Mouse (Mus musculus): Measurements from ENCODE around the gene Inmt.

The Inmt gene

DNA sequence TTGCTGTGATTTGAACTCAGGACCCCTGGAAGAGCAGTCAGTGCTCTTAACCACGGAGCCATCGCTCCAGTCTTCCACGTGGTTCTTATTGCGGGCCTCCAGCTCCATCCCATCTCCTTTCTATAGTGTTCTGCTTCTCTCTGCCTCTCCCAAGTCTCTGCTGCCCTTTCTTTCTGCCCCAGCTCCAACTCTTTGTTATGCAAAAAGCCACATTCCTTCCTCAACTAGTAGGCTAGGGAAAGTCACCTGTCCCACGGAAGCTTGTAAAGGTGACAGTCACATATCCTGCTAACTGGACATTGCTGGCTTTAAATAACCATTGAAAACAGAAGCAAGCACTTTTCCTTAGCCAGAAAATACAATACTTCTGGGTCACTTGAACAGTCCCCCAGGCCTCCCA lies 5.0 kb downstream of the Inmt start:
- in situ Hi-C loops (cut with MboI, MseI): loop anchor here (5.0 kb wide), 2 partner anchors 248 to 368 kb away; no protein-coding TSS in a partner anchor

DNA sequence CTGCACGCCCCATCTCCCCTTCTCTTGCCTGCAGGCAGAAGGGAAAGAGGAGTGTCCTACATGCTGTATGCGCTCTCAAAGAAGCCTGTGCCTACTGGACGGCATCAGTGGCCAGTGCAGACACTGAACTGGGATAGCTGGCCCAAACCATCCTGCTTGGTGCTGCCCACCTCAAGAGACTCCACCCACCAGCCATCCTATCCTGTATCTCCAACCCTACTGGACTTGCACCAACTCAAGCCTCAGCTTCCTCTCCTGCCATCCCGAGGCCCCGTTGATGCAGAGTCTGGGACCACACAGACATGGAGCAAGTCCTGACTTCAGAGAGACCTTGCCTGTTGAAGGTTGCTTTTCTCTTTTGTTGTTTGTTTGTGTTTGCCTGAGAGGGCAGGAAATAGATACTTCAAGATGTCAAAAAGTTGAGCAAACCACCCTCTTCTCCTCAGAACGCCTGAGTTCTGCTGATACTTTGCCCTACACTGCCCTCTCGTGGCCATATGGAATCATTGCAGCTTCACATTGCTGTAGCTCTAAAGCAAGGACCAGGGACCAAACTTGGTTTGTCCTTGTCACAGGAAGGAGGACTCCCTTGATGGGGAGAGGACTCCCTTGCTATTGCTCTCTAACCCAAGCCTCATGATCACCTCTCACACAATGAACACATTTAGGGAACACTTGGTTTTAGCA lies 7.9 kb downstream of the Inmt start:
- in situ Hi-C loops (cut with MboI, MseI): loop anchor here (5.0 kb wide), 2 partner anchors 245 to 365 kb away; no protein-coding TSS in a partner anchor

DNA sequence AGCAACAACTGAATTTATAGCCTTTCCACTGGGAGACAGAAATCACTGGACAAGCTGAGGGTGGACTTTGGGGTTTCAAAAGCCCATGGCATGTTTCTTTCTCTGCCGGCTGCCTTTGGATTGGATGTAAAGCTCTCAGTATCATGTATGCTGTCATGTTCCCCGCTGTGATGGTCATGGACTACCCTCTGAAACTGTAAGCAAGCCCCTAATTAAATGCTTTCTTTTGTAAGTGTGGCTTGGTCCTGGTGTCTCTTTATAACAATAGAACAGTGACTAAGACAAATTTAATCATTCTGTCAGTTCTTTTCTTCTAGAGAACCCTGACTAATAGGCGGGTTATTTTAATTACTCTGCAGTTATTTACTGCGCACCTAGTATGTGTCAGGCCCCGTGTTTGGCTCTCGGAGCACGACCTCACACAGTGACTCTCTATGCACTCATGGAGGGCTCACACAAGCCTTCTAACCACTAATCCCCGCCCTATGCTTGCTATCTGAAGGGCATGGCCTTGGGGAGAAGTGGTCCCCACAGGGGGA lies 11.7 kb downstream of the Inmt start:
- in situ Hi-C loops (cut with MboI, MseI): loop anchor here (5.0 kb wide), 1 partner anchor 571 kb away; no protein-coding TSS in a partner anchor

DNA sequence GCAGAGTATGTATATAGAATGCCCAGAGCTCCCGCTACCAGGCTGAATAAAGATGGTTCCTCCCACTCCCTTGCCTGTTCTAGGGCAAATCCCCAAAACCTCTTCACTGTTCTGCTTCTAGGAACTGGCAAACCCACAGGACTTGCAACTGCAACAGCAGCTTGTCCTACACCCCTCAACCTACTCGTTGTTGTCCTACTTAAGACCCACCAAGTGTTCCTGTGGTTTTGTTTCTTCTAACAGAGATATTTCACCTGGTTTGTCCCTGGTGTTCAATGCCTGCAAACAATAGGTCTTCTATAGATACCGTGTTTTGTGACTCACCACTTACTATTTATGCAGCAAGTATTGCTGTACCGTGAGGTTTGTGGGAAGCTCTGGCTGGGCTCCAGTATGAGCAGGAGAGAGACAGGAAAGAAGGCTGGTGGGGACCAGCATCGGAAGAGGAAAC lies 13.5 kb downstream of the Inmt start:
- in situ Hi-C loops (cut with MboI, MseI): loop anchor here (5.0 kb wide), 1 partner anchor 569 kb away; no protein-coding TSS in a partner anchor

DNA sequence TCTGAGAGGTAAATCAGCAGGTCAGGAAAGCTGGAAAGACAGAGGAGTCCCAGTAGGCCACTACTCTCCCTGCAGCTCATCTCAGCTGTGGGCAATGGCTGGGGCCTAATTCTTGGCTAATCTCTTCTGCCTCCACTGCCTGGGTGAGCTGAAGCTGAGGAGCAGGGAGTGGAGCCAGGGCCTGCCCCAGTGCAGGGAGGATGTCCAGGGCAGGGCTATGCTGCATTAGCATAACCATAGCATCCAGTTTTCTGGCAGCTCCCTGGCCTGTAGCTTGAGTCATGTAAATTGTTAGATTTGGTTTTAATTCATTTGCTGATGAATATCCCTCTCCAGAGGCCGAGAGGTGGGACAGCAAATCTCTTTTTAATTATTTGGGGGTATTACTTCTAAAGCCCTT lies 15.6 kb downstream of the Inmt start:
- in situ Hi-C loops (cut with MboI, MseI): loop anchor here (10.0 kb wide), 1 partner anchor 624 kb away; no protein-coding TSS in a partner anchor

DNA sequence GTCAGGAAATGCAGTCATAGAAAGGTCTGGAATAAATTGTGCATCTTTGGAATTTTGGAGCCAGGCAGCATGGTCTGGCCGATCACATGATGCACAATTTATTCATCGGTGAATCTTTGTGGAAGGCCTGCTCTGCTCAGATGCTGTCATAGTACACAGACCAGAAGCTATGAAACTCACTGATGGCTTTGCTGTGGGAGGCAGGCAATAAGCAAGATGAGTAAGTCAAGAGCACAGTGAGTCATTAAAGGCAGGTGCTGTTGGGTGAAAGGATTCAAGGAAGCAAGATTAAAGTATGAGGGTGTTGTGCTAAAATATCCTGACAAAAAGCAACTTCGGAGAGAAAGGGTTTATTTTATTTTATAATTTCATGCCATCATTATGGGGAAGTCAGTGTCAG lies 22.6 kb downstream of the Inmt start:
- in situ Hi-C loops (cut with MboI, MseI): loop anchor here (10.0 kb wide), 1 partner anchor 617 kb away; no protein-coding TSS in a partner anchor

DNA sequence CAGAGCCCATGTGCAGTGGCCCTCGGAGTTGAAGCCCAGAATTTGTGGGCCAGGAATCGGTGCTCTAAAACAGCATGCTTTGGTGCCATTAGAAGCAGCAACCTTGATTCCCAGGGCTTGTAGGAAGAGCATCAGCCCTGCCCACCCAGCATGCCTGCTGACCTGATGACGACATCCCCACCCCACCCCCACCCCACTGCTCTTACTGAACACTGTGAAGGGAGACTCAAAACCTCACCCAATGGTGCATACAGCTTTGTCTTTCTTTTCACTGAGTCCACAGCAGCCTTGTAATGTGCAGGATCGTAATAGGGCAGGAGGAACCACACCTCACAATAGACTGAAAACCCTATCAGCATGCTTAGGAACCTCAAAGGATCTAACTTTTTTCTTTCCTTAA lies 28.7 kb downstream of the Inmt start:
- in situ Hi-C loops (cut with MboI, MseI): no loop called here

DNA sequence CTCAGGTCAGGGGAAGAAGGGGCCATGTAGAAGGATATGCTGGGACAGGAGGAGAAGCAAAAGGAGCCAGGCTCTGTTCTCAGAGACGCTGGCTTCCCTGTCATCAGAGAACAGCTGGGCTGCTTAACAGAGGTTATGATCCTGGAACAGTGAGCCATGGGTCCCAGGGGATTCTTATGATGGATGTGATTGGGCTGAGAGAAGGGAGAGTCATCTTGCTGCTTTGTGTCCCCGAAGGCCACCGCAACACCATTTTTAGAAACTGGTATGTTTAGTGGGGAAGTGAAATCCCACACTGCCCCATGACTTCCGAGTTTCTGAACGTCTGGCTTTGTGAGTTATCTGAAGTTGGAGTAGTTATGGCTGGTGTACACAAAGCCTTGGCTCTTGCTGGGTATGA lies 29.6 kb downstream of the Inmt start:
- in situ Hi-C loops (cut with MboI, MseI): no loop called here

DNA sequence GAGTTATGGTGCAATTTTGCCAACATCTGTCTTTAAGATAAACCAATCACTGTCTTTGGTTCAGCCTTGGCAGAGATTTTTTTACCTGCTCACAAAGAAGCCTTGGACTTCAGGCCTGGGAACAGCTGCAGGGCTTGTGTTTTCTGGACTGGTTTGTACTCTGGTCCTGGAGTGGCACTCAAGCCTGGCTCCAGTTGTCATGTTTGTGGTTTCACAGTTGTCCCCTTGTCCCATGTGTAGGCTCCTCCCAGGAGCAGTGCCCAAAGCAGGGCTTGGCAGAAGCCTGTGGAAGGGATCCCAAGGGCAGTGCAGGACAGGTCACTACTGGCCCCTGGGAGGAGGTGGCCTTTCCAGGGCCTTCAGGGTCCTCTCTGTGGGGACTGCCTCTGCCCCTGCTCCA lies 36.5 kb downstream of the Inmt start:
- in situ Hi-C loops (cut with MboI, MseI): no loop called here

DNA sequence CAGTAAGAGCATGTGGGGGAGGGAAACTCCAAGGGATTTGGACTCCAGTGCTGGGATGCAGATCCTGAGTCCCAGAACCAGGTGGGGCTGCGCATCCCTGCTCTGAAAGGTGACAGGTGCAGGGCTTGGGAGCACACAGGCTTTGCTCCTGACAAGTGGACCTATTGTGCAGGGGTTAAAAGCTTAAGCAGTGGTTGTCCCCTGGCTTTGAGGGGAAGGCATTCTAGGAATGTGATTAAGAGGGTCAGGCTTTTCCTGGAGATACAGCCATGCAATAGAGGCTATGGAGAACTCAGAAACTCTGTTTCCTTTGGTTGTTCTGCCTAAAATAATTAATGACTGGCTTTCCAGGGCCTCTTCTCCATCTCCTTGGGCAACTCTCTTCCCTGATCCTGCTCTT lies 41.4 kb downstream of the Inmt start:
- in situ Hi-C loops (cut with MboI, MseI): no loop called here

DNA sequence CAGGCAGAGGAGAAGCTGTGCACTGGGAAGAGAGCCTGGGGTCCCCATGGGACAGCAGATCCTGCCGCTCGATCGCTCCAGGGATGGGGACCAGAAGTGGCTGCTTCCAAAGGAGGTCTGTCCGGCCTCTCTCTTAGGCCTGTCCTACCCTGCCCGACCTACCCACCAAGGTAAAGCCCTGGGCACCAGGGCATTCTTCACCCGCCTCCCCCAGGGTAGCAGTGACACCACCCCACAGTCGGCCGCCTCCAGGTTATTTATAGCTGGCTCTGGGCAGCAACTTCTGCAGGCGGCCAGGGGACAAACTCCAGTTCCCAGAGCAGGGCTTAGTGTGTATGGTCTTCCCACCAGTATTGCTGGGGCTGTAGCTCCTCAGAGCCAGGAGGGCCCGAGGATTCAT lies 42.0 kb downstream of the Inmt start, which contains the start of gene Crhr2:
TSS of gene Crhr2 (minus strand) at position 223 of the 400 bp plus-strand sequence.
- in situ Hi-C loops (cut with MboI, MseI): no loop called here

DNA sequence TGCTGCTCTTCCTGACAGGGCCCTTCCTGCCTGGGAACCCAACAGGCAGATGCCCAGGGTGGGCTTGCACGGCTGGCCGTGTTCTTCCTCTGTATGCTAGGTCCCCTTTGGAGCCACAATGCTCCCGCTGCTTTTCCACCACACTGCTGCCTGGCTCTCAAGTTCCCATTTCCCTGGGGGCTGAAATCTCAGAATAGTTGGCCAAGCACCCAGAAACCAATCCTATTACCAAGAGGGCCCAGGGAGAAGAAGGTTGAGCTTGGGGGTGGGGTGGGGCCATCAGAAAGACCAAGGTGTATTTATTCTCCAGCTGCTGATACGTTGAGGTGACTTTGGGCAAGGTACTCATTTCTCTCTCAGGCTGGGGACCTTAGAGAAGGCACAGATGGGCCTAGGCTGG lies 43.5 kb downstream of the Inmt start:
- in situ Hi-C loops (cut with MboI, MseI): no loop called here

DNA sequence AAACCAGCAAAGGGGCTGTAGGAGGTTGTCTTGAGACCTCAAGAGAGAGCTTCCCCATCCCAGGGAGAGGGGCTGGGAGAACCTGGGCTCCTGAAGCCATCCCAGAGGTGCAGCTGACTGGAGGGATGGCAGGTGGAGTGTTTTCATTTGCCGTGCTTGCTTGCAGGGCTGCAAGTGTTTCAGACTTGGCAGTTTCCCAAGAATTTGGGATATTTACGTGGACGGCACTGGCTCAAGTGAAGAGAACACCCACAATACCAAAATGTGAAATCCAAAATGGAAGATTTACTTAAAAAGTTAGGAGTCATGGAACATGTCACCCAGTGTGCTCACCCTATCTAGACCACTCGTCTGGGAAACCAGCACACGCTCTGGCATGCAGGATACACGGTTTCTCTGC lies 44.2 kb downstream of the Inmt start:
- in situ Hi-C loops (cut with MboI, MseI): no loop called here

DNA sequence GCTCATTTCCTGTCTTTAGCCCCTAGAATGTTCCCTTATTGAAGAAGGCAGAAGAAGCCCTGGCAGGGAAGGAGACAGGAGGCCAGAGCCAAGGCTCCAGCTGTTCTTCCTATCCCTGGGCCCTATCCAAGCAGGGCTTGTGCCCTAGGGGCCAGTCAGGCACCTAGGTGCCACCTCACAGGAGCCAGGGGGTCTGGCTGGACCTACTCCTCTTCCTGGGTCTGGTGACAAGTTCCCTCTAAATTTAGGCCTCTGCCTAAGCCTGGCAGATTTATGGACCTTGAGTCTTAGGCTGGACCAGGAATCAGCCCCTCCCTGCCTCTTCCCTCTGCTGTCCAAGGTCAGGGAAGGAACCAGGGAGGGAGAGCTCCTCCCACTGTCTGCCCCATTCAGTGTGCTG lies 46.5 kb downstream of the Inmt start:
- in situ Hi-C loops (cut with MboI, MseI): no loop called here

DNA sequence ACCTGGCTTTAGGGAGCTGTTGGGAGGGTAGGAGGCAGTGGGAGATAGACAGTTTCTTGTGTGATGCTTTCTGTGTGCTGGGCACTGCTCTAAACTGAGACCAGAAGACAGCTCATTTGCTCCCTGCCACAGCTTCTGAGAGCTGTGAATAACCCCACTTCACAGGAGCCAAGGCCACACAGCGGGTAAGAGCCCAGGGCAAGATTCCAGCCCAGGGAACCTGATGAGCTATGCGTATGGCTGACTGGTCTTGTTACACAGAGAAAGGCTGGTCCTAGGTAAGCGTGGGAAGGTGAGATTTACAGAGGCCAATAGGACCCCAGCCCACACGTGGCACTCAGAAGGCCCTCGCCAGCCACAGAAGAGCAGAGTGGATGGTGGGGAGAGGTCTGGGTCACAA lies 48.3 kb downstream of the Inmt start:
- in situ Hi-C loops (cut with MboI, MseI): no loop called here

DNA sequence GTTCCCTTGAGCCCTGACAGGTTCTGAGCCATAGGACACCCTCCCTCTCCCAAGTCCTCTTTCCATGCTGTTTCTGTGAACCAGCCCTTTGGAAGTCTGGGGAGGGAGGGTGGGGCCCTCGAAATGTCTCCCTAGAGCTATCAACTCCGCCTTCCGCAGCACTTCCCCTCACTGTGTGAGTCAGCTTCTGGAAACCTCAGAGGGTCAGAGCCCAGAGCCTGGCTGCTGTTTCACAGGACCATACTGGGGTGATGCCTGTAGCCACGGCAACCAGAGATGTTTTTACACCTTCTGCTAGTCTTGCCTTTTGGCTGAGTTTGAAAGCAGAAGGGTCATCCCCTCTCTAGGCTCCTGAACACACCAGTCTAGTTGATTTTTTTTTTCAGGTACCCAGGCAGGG lies 51.8 kb downstream of the Inmt start:
- in situ Hi-C loops (cut with MboI, MseI): no loop called here

Measured in regulatory T cell (primary cell).